Mouse (Mus musculus): ENCODE data around the gene Sparc. TPM values are rescaled to one million over a fixed set of nuclear protein-coding genes. Genes with fewer than 3 reads are reported as not detected.

The Sparc gene
- polyA plus RNA-seq, 1 experiment from 2014 or later, result 3,340 TPM

DNA sequence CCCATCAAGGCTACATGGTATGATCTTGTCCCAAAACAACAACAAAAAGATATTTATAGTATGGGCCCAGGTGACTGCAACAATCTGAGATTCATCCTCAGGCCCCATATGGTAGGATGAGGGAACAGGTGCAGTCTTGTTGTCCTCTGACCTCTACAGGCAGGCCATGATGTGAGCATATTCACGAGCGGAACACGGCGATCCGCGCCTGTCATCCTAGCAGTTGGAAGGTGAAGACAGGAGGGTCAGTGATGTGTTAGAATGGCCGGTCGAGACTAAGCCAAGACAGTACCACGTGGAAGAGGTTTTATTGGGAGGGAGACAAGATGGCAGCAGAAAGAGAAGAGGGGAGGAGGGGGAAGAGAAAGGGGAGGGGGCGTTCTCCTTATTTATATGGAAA lies 41.7 kb upstream of the Sparc start:
- Histone ChIP-seq H3K4me1 (ENCODE audit: control insufficient read depth, insufficient read depth, low read length) (peaks cover 14% of the 10 kb centered on the region), H3K9ac (ENCODE audit: low read depth, low read length) (no peak overlapping the region), H3K4me3 (ENCODE audit: low read depth, low read length) (no peak overlapping the region), H3K9me3 (ENCODE audit: control insufficient read depth, low read length) (no peaks in the 10 kb centered on the region), H3K27me3 (replicated peaks; ENCODE audit: control insufficient read depth, insufficient read depth, low read length) (no peaks in the 10 kb centered on the region), H3K27ac (replicated peaks; ENCODE audit: low read depth, low read length) (no peak overlapping the region), H3K36me3 (ENCODE audit: control insufficient read depth, insufficient read depth, low read length) (no peaks in the 10 kb centered on the region), H3K4me2 (ENCODE audit: low read depth, low read length) (no peak overlapping the region)
- WGBS, result 83% methylated on average over 10 of the region's 10 CpGs
- ATAC-seq (ENCODE audit: low read depth) (no peak), DNase-seq (ENCODE audit: low spot score) (no peak)

- DNase-seq (ENCODE audit: low spot score), result no peak
- H3K4me3 ChIP-seq (ENCODE audit: low read depth, low read length), result no peak overlapping the region
- H3K4me2 ChIP-seq (ENCODE audit: low read depth, low read length), result no peak overlapping the region
- no peaks in the 10 kb centered on the region for H3K36me3 ChIP-seq (ENCODE audit: control insufficient read depth, insufficient read depth, low read length)
- no peaks in the 10 kb centered on the region for H3K9me3 ChIP-seq (ENCODE audit: control insufficient read depth, low read length)
- no peaks in the 10 kb centered on the region for H3K27me3 ChIP-seq (replicated peaks; ENCODE audit: control insufficient read depth, insufficient read depth, low read length)
- H3K4me1 ChIP-seq (ENCODE audit: control insufficient read depth, insufficient read depth, low read length), result peaks cover 9% of the 10 kb centered on the region
- ATAC-seq (ENCODE audit: low read depth), result no peak
- H3K9ac ChIP-seq (ENCODE audit: low read depth, low read length), result no peak overlapping the region
- no peak overlapping the region for H3K27ac ChIP-seq (replicated peaks; ENCODE audit: low read depth, low read length)
- WGBS, result 95% methylated on average over 9 of the region's 9 CpGs
Measured at GRCm38 (mm10) chr11:55462149-55462548, 39.2 kb upstream of the Sparc start.

DNA sequence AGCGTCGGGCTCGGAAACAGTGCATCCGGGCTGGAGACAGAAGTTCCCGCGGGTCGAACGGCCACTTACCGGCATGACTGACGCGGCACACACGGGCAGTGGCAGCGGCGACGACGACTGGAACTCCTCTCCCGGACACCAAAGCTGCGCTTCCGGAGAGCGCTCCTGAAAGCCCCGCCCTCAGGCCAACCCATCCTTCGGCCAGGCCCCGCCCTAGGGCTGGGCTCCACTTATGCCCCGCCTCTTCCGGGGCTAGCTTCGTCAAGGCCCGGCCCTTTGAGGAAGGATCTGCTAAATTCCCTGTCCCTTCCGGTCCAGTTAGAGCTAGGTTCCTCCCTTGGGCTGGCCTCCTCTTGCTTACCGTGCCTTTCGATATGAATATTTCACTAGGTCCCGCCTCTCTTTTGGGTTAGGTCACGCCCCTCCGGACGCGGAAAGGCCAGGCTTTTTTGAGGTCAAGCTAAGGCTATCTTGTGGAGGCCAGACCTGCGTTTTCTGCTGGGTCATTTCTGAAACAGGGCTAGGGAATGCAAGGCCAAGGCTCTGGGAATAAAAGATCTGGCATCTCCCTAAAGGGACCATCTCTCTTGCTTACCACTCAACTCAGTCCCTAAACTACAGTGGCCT lies 38.1 kb upstream of the Sparc start, which contains the start of gene Atox1:
TSS of gene Atox1 (minus strand) at position 221 of the 627 bp plus-strand sequence.
- H3K9me3 ChIP-seq (ENCODE audit: control insufficient read depth, low read length), result no peaks in the 10 kb centered on the region
- H3K36me3 ChIP-seq (ENCODE audit: control insufficient read depth, insufficient read depth, low read length), result no peaks in the 10 kb centered on the region
- DNase-seq (ENCODE audit: low spot score), result peak; percentile 98
- peak within 1 kb of the TSS; percentile 73 for H3K9ac ChIP-seq (ENCODE audit: low read depth, low read length)
- WGBS, result under 1% methylated on average over 19 of the region's 36 CpGs
- H3K27ac ChIP-seq (replicated peaks; ENCODE audit: low read depth, low read length), result peak within 1 kb of the TSS; percentile 75
- ATAC-seq (ENCODE audit: low read depth), result peak; percentile 96
- H3K4me3 ChIP-seq (ENCODE audit: low read depth, low read length), result peak within 1 kb of the TSS; percentile 80
- H3K27me3 ChIP-seq (replicated peaks; ENCODE audit: control insufficient read depth, insufficient read depth, low read length), result no peaks in the 10 kb centered on the region
- peaks cover 9% of the 10 kb centered on the region for H3K4me1 ChIP-seq (ENCODE audit: control insufficient read depth, insufficient read depth, low read length)
- H3K4me2 ChIP-seq (ENCODE audit: low read depth, low read length), result peak within 1 kb of the TSS; percentile 86

- H3K27me3 ChIP-seq (replicated peaks; ENCODE audit: control insufficient read depth, insufficient read depth, low read length), result no peaks in the 10 kb centered on the region
- DNase-seq (ENCODE audit: low spot score), result peak; percentile 15
- H3K36me3 ChIP-seq (ENCODE audit: control insufficient read depth, insufficient read depth, low read length), result no peaks in the 10 kb centered on the region
- H3K9ac ChIP-seq (ENCODE audit: low read depth, low read length), result peak overlapping the region; percentile 73
- H3K4me3 ChIP-seq (ENCODE audit: low read depth, low read length), result peak overlapping the region; percentile 80
- H3K4me2 ChIP-seq (ENCODE audit: low read depth, low read length), result peak overlapping the region; percentile 86
- ATAC-seq (ENCODE audit: low read depth), result peak; percentile 51
- peaks cover 9% of the 10 kb centered on the region for H3K4me1 ChIP-seq (ENCODE audit: control insufficient read depth, insufficient read depth, low read length)
- H3K9me3 ChIP-seq (ENCODE audit: control insufficient read depth, low read length), result no peaks in the 10 kb centered on the region
- under 1% methylated on average over 13 of the region's 17 CpGs for WGBS
- H3K27ac ChIP-seq (replicated peaks; ENCODE audit: low read depth, low read length), result peak overlapping the region; percentile 75
Measured at GRCm38 (mm10) chr11:55460559-55461018, 37.6 kb upstream of the Sparc start.

DNA sequence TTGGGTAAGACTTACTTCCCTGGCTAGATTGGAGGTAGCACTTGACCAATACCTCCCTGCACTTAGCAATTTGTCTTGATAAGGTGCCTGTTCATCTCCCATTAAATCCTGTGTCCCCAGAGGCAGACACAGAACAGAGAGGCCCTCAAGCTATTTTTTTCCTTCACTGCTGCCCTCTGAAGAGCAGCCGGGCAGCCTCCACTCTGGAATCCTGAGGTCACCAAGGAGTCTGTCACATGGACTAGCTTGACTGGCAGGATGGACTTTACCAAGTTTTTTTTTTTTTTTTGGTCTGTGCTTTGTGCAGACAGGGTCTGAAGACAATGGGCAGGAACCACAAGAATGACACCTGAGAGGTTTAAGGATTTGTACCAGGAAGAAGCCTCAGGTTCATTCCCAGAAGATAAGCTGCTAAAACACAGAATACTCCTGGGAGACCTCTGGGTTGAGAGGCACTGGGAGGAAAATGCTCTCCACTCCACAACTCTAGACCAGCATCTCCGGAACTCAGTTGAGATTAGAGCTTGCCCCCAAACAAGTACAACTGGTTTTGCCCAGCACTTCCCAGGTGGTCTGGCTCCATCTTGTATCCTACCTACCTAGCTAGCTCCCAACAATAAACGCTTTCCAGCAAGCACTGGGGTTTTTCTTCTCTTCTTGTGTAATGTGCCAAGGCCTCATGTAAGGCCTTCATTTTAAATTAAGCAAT lies 37.0 kb upstream of the Sparc start:
- Histone ChIP-seq H3K9me3 (ENCODE audit: control insufficient read depth, low read length) (no peaks in the 10 kb centered on the region), H3K4me1 (ENCODE audit: control insufficient read depth, insufficient read depth, low read length) (peaks cover 9% of the 10 kb centered on the region), H3K27ac (replicated peaks; ENCODE audit: low read depth, low read length) (peak overlapping the region; percentile 75), H3K4me2 (ENCODE audit: low read depth, low read length) (peak overlapping the region; percentile 86), H3K9ac (ENCODE audit: low read depth, low read length) (peak overlapping the region; percentile 73), H3K4me3 (ENCODE audit: low read depth, low read length) (peak overlapping the region; percentile 80), H3K27me3 (replicated peaks; ENCODE audit: control insufficient read depth, insufficient read depth, low read length) (no peaks in the 10 kb centered on the region), H3K36me3 (ENCODE audit: control insufficient read depth, insufficient read depth, low read length) (no peaks in the 10 kb centered on the region)
- peak; percentile 67 for DNase-seq (ENCODE audit: low spot score)
- WGBS, result 26% methylated on average over 3 of the region's 3 CpGs
- peak; percentile 11; the same call in 1 of the 2 replicates for ATAC-seq (ENCODE audit: low read depth)

- no peak overlapping the region for H3K9ac ChIP-seq (ENCODE audit: low read depth, low read length)
- 46% methylated on average over 4 of the region's 4 CpGs for WGBS
- H3K27me3 ChIP-seq (replicated peaks; ENCODE audit: control insufficient read depth, insufficient read depth, low read length), result no peaks in the 10 kb centered on the region
Measured at GRCm38 (mm10) chr11:55458501-55458900, 35.5 kb upstream of the Sparc start.

DNA sequence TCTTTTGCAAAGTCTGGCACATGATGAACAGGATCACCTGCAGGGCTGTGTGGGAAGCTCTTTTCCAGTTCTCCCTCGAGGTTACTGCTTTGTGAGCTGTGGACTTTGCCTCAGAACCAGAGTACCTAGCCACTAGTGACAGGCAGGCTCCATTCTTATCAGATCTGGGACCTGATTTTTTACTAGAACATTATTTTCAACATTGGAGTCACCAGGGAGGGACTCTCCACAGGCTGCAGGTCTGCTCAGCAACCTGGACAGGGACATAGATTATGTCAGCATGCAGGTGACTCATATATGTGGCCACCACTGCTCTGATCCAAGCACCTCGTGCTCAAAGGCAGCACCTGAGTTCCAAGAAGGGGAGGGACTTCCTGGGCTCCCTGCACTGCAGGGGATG lies 32.2 kb upstream of the Sparc start:
- no peak overlapping the region for H3K9ac ChIP-seq (ENCODE audit: low read depth, low read length)
- no peaks in the 10 kb centered on the region for H3K9me3 ChIP-seq (ENCODE audit: control insufficient read depth, low read length)
- DNase-seq (ENCODE audit: low spot score), result no peak
- peaks cover 6% of the 10 kb centered on the region for H3K4me1 ChIP-seq (ENCODE audit: control insufficient read depth, insufficient read depth, low read length)
- H3K27ac ChIP-seq (replicated peaks; ENCODE audit: low read depth, low read length), result no peak overlapping the region
- 84% methylated on average over 2 of the region's 2 CpGs for whole genome bisulfite sequencing
- ATAC-seq (ENCODE audit: low read depth), result no peak
- H3K4me3 ChIP-seq (ENCODE audit: low read depth, low read length), result no peak overlapping the region
- no peak overlapping the region for H3K4me2 ChIP-seq (ENCODE audit: low read depth, low read length)
- peaks cover 26% of the 10 kb centered on the region for H3K36me3 ChIP-seq (ENCODE audit: control insufficient read depth, insufficient read depth, low read length)
- H3K27me3 ChIP-seq (replicated peaks; ENCODE audit: control insufficient read depth, insufficient read depth, low read length), result no peaks in the 10 kb centered on the region

More at GRCm38 (mm10) chr11:55458501-55458900, 35.5 kb upstream of the Sparc start:
- ATAC-seq (ENCODE audit: low read depth) (no peak), DNase-seq (ENCODE audit: low spot score) (no peak)
- no peak overlapping the region for H3K27ac ChIP-seq (replicated peaks; ENCODE audit: low read depth, low read length)
- H3K36me3 ChIP-seq (ENCODE audit: control insufficient read depth, insufficient read depth, low read length), result peaks cover 10% of the 10 kb centered on the region
- no peaks in the 10 kb centered on the region for H3K9me3 ChIP-seq (ENCODE audit: control insufficient read depth, low read length)
- H3K4me2 ChIP-seq (ENCODE audit: low read depth, low read length), result no peak overlapping the region
- H3K4me1 ChIP-seq (ENCODE audit: control insufficient read depth, insufficient read depth, low read length), result peaks cover 9% of the 10 kb centered on the region
- no peak overlapping the region for H3K4me3 ChIP-seq (ENCODE audit: low read depth, low read length)

DNA sequence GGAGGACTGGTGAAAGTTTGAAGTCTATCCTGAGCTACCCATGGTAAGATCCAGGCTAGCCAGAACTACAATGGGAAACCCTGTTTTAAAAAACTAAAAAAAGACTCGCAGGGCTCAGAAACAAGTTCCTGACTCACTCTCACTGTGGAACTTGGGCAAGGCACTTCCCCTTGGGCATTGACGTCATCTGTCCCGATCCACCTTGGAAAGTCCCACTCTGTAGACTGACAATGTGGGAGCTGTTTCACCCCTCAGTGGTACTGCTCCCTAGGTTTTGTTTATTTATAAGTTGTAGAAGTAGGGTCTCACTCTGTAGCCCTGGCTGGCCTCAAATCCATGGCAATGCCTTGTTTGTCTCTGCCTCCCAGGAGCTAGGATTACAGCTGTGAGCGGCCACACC lies 30.7 kb upstream of the Sparc start:
- Histone ChIP-seq H3K36me3 (ENCODE audit: control insufficient read depth, insufficient read depth, low read length) (peaks cover 41% of the 10 kb centered on the region), H3K9me3 (ENCODE audit: control insufficient read depth, low read length) (no peaks in the 10 kb centered on the region), H3K4me3 (ENCODE audit: low read depth, low read length) (no peak overlapping the region), H3K27ac (replicated peaks; ENCODE audit: low read depth, low read length) (no peak overlapping the region), H3K4me2 (ENCODE audit: low read depth, low read length) (no peak overlapping the region), H3K9ac (ENCODE audit: low read depth, low read length) (no peak overlapping the region), H3K27me3 (replicated peaks; ENCODE audit: control insufficient read depth, insufficient read depth, low read length) (no peaks in the 10 kb centered on the region), H3K4me1 (ENCODE audit: control insufficient read depth, insufficient read depth, low read length) (no peaks in the 10 kb centered on the region)
- WGBS, result 78% methylated on average over 4 of the region's 4 CpGs
- no peak for DNase-seq (ENCODE audit: low spot score)
- ATAC-seq (ENCODE audit: low read depth), result no peak
